Mouse (Mus musculus): ENCODE data around the gene AU022252. TPM values are rescaled to one million over a fixed set of nuclear protein-coding genes. Genes with fewer than 3 reads are reported as not detected.
"Not testable (repeated sequence)": the region's sequence is repeated elsewhere in the genome, so short reads cannot be mapped to it uniquely, and the experiment has no call there.

AU022252 gene
- 28.0 and 30.9 TPM in 2 replicates for polyA plus RNA-seq (2015; fragmentation: Nextera tagmentation; extraction: Ambion mirVana)

GRCm38 (mm10) chr4:119232410-119233255 is at the start of gene AU022252, which contains the start of gene P3h1:
Gene AU022252 (minus strand): TSS chr4:119232712.
Gene P3h1 (plus strand): TSS chr4:119232915.
- Histone ChIP-seq H3K9ac (peak within 1 kb of the TSS; percentile 84), H3K4me2 (peak within 1 kb of the TSS; percentile 92), H3K9me3 (replicated peaks) (no peaks in the 10 kb centered on the region), H3K4me1 (peaks cover 23% of the 10 kb centered on the region), H3K4me3 (peak within 1 kb of the TSS; percentile 88), H3K36me3 (ENCODE audit: poor library complexity, severe bottlenecking) (peaks cover 24% of the 10 kb centered on the region), H3K27ac (peak within 1 kb of the TSS; percentile 64; the same call in 1 of the 2 replicates), H3K27me3 (no peaks in the 10 kb centered on the region)
- WGBS = under 1% methylated on average over 71 of the region's 71 CpGs
- peak; percentile 97 for ATAC-seq

DNA sequence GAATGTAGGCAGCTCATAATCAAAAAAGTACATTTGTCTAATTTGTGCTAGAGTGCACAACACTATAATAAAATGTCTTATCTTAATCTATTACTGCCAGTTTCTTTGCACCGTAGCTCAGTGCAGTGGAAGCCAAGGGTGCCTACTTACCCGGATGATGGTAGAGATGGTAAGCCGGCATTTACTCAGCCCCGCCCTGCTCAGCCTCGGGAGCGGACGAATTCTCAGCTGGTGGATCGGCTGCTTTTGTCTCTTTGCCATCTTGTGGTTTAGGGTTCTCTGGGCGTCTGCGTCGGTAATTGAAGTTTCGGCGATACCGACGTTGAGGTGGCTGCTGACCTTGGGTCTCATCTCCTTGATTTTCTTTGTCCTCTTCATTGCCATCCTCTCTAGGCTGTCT is 46.3 kb upstream of the AU022252 start:
- H3K9ac ChIP-seq; H3K27me3 ChIP-seq; ATAC-seq; H3K4me2 ChIP-seq; H3K27ac ChIP-seq; H3K4me1 ChIP-seq; H3K4me3 ChIP-seq; H3K9me3 ChIP-seq (replicated peaks): not testable (repeated sequence)
- 89% methylated on average over 15 of the region's 15 CpGs for WGBS
- H3K36me3 ChIP-seq (ENCODE audit: poor library complexity, severe bottlenecking) = peaks cover 95% of the 10 kb centered on the region

DNA sequence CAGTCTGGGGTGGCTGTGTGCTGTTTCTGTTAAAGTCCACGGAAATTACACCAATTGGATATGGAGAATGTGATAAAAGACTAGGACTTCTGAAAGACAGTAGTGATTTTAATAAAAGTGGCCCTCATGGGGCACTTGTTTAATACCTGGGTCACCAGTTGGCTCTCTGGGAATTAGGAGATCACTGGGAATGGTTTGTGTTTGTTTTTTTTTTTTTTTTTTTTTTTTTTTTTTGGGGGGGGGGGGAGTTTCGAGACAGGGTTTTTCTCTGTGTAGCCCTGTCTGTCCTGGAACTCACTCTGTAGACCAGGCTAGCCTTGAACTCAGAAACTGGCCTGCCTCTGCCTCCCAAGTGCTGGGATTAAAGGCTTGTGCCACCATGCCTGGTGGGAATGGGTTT is 43.2 kb upstream of the AU022252 start:
- Histone ChIP-seq H3K4me3 (no peak overlapping the region), H3K4me1 (no peaks in the 10 kb centered on the region), H3K9ac (no peak overlapping the region), H3K9me3 (replicated peaks) (no peaks in the 10 kb centered on the region), H3K27me3 (no peaks in the 10 kb centered on the region), H3K36me3 (ENCODE audit: poor library complexity, severe bottlenecking) (peaks cover 95% of the 10 kb centered on the region), H3K4me2 (no peak overlapping the region), H3K27ac (no peak overlapping the region)
- ATAC-seq = no peak
- WGBS = 89% methylated on average over 2 of the region's 2 CpGs

DNA sequence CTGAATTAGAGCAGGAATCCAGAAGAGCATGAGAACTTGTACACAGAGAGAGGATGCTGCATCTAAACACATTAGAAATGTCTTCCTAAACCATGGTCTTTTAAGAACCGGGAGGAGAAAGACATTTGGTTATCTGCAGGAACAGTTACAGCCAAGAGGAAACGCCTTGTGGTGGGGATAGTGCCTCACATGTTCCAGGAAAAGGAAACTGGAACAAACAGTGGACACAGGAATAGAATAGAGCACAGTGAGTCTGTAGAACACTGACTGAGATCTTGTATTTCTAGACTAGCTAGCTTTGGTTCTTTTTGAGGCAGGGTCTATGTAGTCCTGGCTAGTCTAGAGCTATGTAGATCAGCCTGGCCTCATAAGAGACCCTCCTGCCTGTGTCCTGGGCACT is 42.7 kb upstream of the AU022252 start:
- no peak overlapping the region for H3K9ac ChIP-seq
- H3K27ac ChIP-seq = no peak overlapping the region
- no peaks in the 10 kb centered on the region for H3K4me1 ChIP-seq
- WGBS = 92% methylated on average over 2 of the region's 2 CpGs
- H3K9me3 ChIP-seq (replicated peaks) = no peaks in the 10 kb centered on the region
- no peak overlapping the region for H3K4me3 ChIP-seq
- no peak overlapping the region for H3K4me2 ChIP-seq
- no peak for ATAC-seq
- H3K36me3 ChIP-seq (ENCODE audit: poor library complexity, severe bottlenecking) = peaks cover 97% of the 10 kb centered on the region
- H3K27me3 ChIP-seq = no peaks in the 10 kb centered on the region

DNA sequence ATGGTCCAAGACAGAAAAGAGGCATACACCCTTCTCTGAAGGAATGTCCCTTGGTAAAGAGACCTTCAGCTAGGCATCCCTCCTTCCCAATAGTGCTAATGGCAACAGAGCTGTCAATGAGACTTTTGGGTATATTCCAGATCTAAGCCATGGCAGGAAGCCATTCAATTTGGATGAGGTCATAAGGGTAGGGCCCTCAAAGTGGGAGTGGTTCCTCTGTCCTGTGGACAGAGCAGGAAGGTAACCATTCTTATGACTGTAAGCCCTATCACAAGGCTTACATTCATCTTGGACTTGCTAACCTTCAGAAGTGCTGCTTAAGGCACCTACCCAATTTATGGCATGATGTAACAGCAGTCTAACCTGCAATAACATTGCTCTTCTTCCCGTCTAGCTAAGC is 42.1 kb upstream of the AU022252 start:
- 85% methylated on average over 1 of the region's 1 CpGs for WGBS
- H3K4me3 ChIP-seq = no peak overlapping the region
- H3K9ac ChIP-seq = no peak overlapping the region
- no peak overlapping the region for H3K27ac ChIP-seq
- H3K27me3 ChIP-seq = no peaks in the 10 kb centered on the region
- H3K36me3 ChIP-seq (ENCODE audit: poor library complexity, severe bottlenecking) = peaks cover 97% of the 10 kb centered on the region
- H3K9me3 ChIP-seq (replicated peaks) = no peaks in the 10 kb centered on the region
- ATAC-seq = no peak
- H3K4me1 ChIP-seq = no peaks in the 10 kb centered on the region
- H3K4me2 ChIP-seq = no peak overlapping the region

GRCm38 (mm10) chr4:119266606-119267005 is 34.1 kb upstream of the AU022252 start:
- H3K4me2 ChIP-seq = no peak overlapping the region

DNA sequence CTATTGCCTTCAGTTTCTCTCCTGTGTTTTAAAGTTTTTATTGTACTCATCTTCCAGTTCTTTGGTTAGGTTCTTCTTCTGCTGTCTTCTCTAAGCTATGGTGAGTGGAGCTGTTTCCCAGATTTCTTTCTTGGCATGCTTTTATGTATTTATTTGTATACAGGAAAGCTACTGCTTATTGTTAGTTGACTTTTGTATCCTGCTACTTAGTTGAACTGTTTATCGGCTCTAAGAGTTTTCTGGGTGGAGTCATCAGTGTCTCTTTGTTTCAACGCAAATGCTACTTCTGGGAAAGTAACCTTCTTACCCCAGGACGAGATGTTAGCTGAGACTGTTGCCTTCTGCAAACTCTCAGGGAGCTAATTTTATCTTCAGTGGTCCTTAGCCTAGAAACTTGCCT is 30.9 kb upstream of the AU022252 start:
- 75% methylated on average over 3 of the region's 3 CpGs for WGBS

More at GRCm38 (mm10) chr4:119266606-119267005, 34.1 kb upstream of the AU022252 start:
- no peak overlapping the region for H3K27ac ChIP-seq
- no peak for ATAC-seq
- peaks cover 32% of the 10 kb centered on the region for H3K36me3 ChIP-seq (ENCODE audit: poor library complexity, severe bottlenecking)
- no peak overlapping the region for H3K4me3 ChIP-seq
- 83% methylated on average over 13 of the region's 13 CpGs for WGBS
- no peaks in the 10 kb centered on the region for H3K27me3 ChIP-seq
- no peak overlapping the region for H3K9ac ChIP-seq
- H3K9me3 ChIP-seq (replicated peaks) = no peaks in the 10 kb centered on the region
- H3K4me1 ChIP-seq = no peaks in the 10 kb centered on the region

DNA sequence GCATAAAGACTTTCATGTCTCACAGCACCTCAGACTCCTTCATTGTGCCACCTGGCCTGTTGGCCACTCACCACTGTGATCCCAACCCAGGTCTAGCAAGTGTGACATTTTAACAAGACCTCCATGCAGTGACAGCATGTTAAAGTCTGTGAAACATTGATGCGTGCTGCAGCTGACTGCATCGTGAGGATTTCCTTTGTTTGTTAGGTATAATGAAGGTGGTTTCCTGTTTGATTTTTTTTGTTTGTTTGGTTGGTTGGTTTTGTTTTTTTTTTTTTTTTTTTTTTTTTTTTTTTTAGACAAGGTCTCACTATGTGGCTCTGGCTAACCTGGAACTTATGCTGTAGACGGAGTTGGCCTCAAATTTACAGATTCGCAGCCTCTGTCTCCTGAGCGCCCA is 30.0 kb upstream of the AU022252 start:
- no peaks in the 10 kb centered on the region for H3K27me3 ChIP-seq
- 0 out of 2 replicates have a peak, but pooled peaks cover 3% of the 10 kb centered on the region for H3K36me3 ChIP-seq (ENCODE audit: poor library complexity, severe bottlenecking)
- no peak overlapping the region for H3K4me2 ChIP-seq
- no peak for ATAC-seq
- H3K4me1 ChIP-seq = no peaks in the 10 kb centered on the region
- H3K4me3 ChIP-seq = no peak overlapping the region
- whole genome bisulfite sequencing = 92% methylated on average over 5 of the region's 5 CpGs
- H3K27ac ChIP-seq = no peak overlapping the region
- H3K9ac ChIP-seq = no peak overlapping the region
- H3K9me3 ChIP-seq (replicated peaks) = no peaks in the 10 kb centered on the region

More for the DNA sequence above, 30.9 kb upstream of the AU022252 start:
- no peak overlapping the region for H3K27ac ChIP-seq
- no peak overlapping the region for H3K4me3 ChIP-seq
- 0 out of 2 replicates have a peak, but pooled peaks cover 3% of the 10 kb centered on the region for H3K36me3 ChIP-seq (ENCODE audit: poor library complexity, severe bottlenecking)
- H3K9ac ChIP-seq = no peak overlapping the region
- H3K4me1 ChIP-seq = no peaks in the 10 kb centered on the region
- ATAC-seq = no peak
- no peak overlapping the region for H3K4me2 ChIP-seq
- no peaks in the 10 kb centered on the region for H3K9me3 ChIP-seq (replicated peaks)
- H3K27me3 ChIP-seq = no peaks in the 10 kb centered on the region

- Histone ChIP-seq H3K9me3 (replicated peaks) (no peaks in the 10 kb centered on the region), H3K4me3 (no peak overlapping the region)
- ATAC-seq = no peak
Observed at GRCm38 (mm10) chr4:119261087-119261713, 28.7 kb upstream of the AU022252 start.

GRCm38 (mm10) chr4:119259344-119260254 is 27.1 kb upstream of the AU022252 start:
- ATAC-seq = no peak
- WGBS = 82% methylated on average over 15 of the region's 15 CpGs
- H3K9me3 ChIP-seq (replicated peaks) = no peaks in the 10 kb centered on the region

More at GRCm38 (mm10) chr4:119261087-119261713, 28.7 kb upstream of the AU022252 start:
- Histone ChIP-seq H3K27ac (no peak overlapping the region), H3K4me2 (no peak overlapping the region), H3K27me3 (no peaks in the 10 kb centered on the region), H3K4me1 (no peaks in the 10 kb centered on the region), H3K36me3 (ENCODE audit: poor library complexity, severe bottlenecking) (0 out of 2 replicates have a peak, but pooled peaks cover 3% of the 10 kb centered on the region), H3K9ac (no peak overlapping the region)
- 70% methylated on average over 7 of the region's 7 CpGs for WGBS

GRCm38 (mm10) chr4:119257083-119257482 is 24.6 kb upstream of the AU022252 start:
- Histone ChIP-seq H3K4me1 (peaks cover 22% of the 10 kb centered on the region), H3K9ac (no peak overlapping the region), H3K4me3 (no peak overlapping the region), H3K27ac (no peak overlapping the region), H3K36me3 (ENCODE audit: poor library complexity, severe bottlenecking) (no peaks in the 10 kb centered on the region), H3K4me2 (no peak overlapping the region), H3K9me3 (replicated peaks) (no peaks in the 10 kb centered on the region), H3K27me3 (no peaks in the 10 kb centered on the region)
- WGBS = 76% methylated on average over 6 of the region's 6 CpGs
- no peak for ATAC-seq

More at GRCm38 (mm10) chr4:119259344-119260254, 27.1 kb upstream of the AU022252 start:
- no peak overlapping the region for H3K9ac ChIP-seq
- 0 out of 2 replicates have a peak, but pooled peaks cover 3% of the 10 kb centered on the region for H3K36me3 ChIP-seq (ENCODE audit: poor library complexity, severe bottlenecking)
- no peak overlapping the region for H3K4me2 ChIP-seq
- no peak overlapping the region for H3K27ac ChIP-seq
- H3K27me3 ChIP-seq = no peaks in the 10 kb centered on the region
- H3K4me3 ChIP-seq = no peak overlapping the region
- peaks cover 9% of the 10 kb centered on the region for H3K4me1 ChIP-seq
